ENCODE assay signal across 25 mouse cellular contexts in the genomic region with DNA sequence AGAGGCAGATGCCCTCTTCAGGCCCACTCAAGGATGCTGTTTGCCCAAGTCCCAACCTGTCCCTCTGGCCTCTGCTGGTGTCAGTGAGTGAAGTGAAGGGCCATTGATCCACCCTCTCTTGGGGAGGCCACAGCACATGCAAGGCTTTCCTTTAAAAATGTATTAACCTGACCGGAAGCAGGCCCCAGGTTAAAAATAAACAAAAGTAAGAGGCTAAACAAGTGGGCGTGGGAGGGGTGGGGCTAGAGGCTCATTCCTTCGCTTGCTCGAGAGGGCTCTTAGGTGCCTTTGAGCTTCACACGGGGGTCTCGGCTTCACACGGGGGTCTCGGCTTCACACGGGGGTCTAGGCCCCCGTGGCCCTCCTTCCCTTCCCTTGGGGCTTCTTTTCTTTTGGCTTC. TPM values are rescaled to one million over a fixed set of nuclear protein-coding genes. Genes with fewer than 3 reads are reported as not detected.
DNase-seq lines count a peak whose midpoint lies in the region; ATAC-seq lines count a peak whose summit lies in the region.
"Had no signal": no experiment of that assay in that cellular context is flagged by ENCODE, and none has a peak within 500 bp of the region (broad histone marks: within the 10 kb centered on the region; RNA-seq: fewer than 3 reads in every experiment).

No protein-coding gene starts in this region.

- H3K4me1 ChIP-seq in forebrain, embryonic 10.5 days, result peaks cover 77% of the 10 kb centered on the region
- H3K4me1 ChIP-seq in forebrain, embryonic 11.5 days (replicated peaks; ENCODE audit: control insufficient read depth, insufficient read depth, low read length), result peaks cover 4% of the 10 kb centered on the region; the same call in 1 of the 2 replicates
- peaks cover 44% of the 10 kb centered on the region for H3K4me1 ChIP-seq in kidney, embryonic 15.5 days
- peaks cover 36% of the 10 kb centered on the region for H3K4me1 ChIP-seq in lung, embryonic 15.5 days
- H3K4me1 ChIP-seq in limb, embryonic 10.5 days, result peaks cover 62% of the 10 kb centered on the region

- no peak for ATAC-seq in forebrain, embryonic 11.5 days (replicated peaks; ENCODE audit: low FRiP score)
- ATAC-seq in kidney, embryonic 15.5 days (replicated peaks; ENCODE audit: low FRiP score), result peak; percentile 9; the same call in 1 of the 2 replicates
- ATAC-seq in lung, embryonic 15.5 days (ENCODE audit: borderline replicate concordance, extremely low read depth, low FRiP score, low TSS enrichment), result no peak
- ATAC-seq: activated CD4-positive, CD25-positive, alpha-beta regulatory T cell, adult 4 months; forebrain, embryonic 15.5 days; inflammation-experienced regulatory T-cells, adult 6 months; liver, postnatal 0 days had no signal

- H3K36me3 ChIP-seq in forebrain, embryonic 10.5 days (replicated peaks), result peaks cover 77% of the 10 kb centered on the region
- H3K36me3 ChIP-seq in forebrain, embryonic 11.5 days (ENCODE audit: control insufficient read depth, insufficient read depth, low read length), result no peaks in the 10 kb centered on the region
- peaks cover 18% of the 10 kb centered on the region; the same call in 1 of the 2 replicates for H3K36me3 ChIP-seq in kidney, embryonic 15.5 days
- H3K36me3 ChIP-seq in lung, embryonic 15.5 days, result no peaks in the 10 kb centered on the region
- peaks cover 86% of the 10 kb centered on the region for H3K36me3 ChIP-seq in limb, embryonic 10.5 days
- H3K36me3 ChIP-seq: forebrain, embryonic 15.5 days had no signal

- H3K27ac ChIP-seq in forebrain, embryonic 10.5 days, result peak overlapping the region; percentile 21
- H3K27ac ChIP-seq in forebrain, embryonic 11.5 days (ENCODE audit: low read depth, low read length), result no peak overlapping the region
- peak overlapping the region; percentile 18; the same call in 1 of the 2 replicates for H3K27ac ChIP-seq in kidney, embryonic 15.5 days
- H3K27ac ChIP-seq in lung, embryonic 15.5 days, result peak overlapping the region; percentile 27; the same call in 1 of the 2 replicates
- peak overlapping the region; percentile 26; the same call in 1 of the 2 replicates for H3K27ac ChIP-seq in limb, embryonic 10.5 days
- H3K27ac ChIP-seq: forebrain, embryonic 15.5 days; hindbrain, embryonic 14.5 days; macrophage had no signal

- DNase-seq in forebrain, embryonic 10.5 days (ENCODE audit: extremely low spot score, low spot score), result no peak
- DNase-seq in forebrain, embryonic 11.5 days (ENCODE audit: low spot score), result no peak
- DNase-seq in kidney, adult 18-20 months, result no peak
- no peak for DNase-seq in lung, postnatal 36 days
- DNase-seq in limb, embryonic 10.5 days (ENCODE audit: low spot score), result no peak
- DNase-seq in cerebellum, postnatal 25 days, result no peak
- DNase-seq: adrenal gland, postnatal 10 days; cerebellum, adult 18-20 months; cerebellum, postnatal 14 days; gastrocnemius, postnatal 10 days; heart, adult 18-20 months; heart, postnatal 14 days; kidney, postnatal 14 days; layer of hippocampus, postnatal 36 days; liver; liver, postnatal 0 days; spleen, adult 18-20 months had no signal

- WGBS in forebrain, embryonic 10.5 days, result 83% methylated on average over 10 of the region's 10 CpGs
- WGBS in forebrain, embryonic 11.5 days, result 72% methylated on average over 10 of the region's 10 CpGs
- WGBS in kidney, embryonic 15.5 days, result 71% methylated on average over 10 of the region's 10 CpGs
- WGBS in lung, embryonic 15.5 days, result 49% methylated on average over 10 of the region's 10 CpGs
- 84% methylated on average over 10 of the region's 10 CpGs for WGBS in limb, embryonic 10.5 days

- H3K27me3 ChIP-seq in forebrain, embryonic 10.5 days (ENCODE audit: poor library complexity, severe bottlenecking), result no peaks in the 10 kb centered on the region
- H3K27me3 ChIP-seq in forebrain, embryonic 11.5 days (ENCODE audit: control insufficient read depth, insufficient read depth, low read length), result no peaks in the 10 kb centered on the region
- H3K27me3 ChIP-seq in kidney, embryonic 15.5 days, result no peaks in the 10 kb centered on the region
- no peaks in the 10 kb centered on the region for H3K27me3 ChIP-seq in lung, embryonic 15.5 days
- no peaks in the 10 kb centered on the region for H3K27me3 ChIP-seq in limb, embryonic 10.5 days (ENCODE audit: low read depth, poor library complexity, severe bottlenecking)
- H3K27me3 ChIP-seq: forebrain, embryonic 15.5 days; heart, embryonic 13.5 days had no signal

- no peak overlapping the region for H3K4me3 ChIP-seq in forebrain, embryonic 10.5 days
- H3K4me3 ChIP-seq in forebrain, embryonic 11.5 days (ENCODE audit: low read depth, low read length), result no peak overlapping the region
- H3K4me3 ChIP-seq in kidney, embryonic 15.5 days (replicated peaks), result no peak overlapping the region
- no peak overlapping the region for H3K4me3 ChIP-seq in lung, embryonic 15.5 days
- H3K4me3 ChIP-seq in limb, embryonic 10.5 days, result no peak overlapping the region
- H3K4me3 ChIP-seq: forebrain, embryonic 15.5 days; heart, embryonic 13.5 days had no signal

- H3K9me3 ChIP-seq in forebrain, embryonic 10.5 days, result no peaks in the 10 kb centered on the region
- H3K9me3 ChIP-seq in forebrain, embryonic 11.5 days (ENCODE audit: control insufficient read depth, low read length), result no peaks in the 10 kb centered on the region
- H3K9me3 ChIP-seq in kidney, embryonic 15.5 days (replicated peaks), result no peaks in the 10 kb centered on the region
- no peaks in the 10 kb centered on the region for H3K9me3 ChIP-seq in lung, embryonic 15.5 days
- no peaks in the 10 kb centered on the region for H3K9me3 ChIP-seq in limb, embryonic 10.5 days (replicated peaks)
- H3K9me3 ChIP-seq: forebrain, embryonic 15.5 days; heart, embryonic 13.5 days had no signal

- no peak overlapping the region for H3K4me2 ChIP-seq in forebrain, embryonic 11.5 days (ENCODE audit: low read depth, low read length, severe bottlenecking)
- H3K4me2 ChIP-seq in kidney, embryonic 15.5 days, result no peak overlapping the region
- no peak overlapping the region for H3K4me2 ChIP-seq in lung, embryonic 15.5 days
- H3K4me2 ChIP-seq: forebrain, embryonic 15.5 days; heart, embryonic 13.5 days; hindbrain, embryonic 14.5 days had no signal

- H3K9ac ChIP-seq in forebrain, embryonic 11.5 days (ENCODE audit: low read length), result no peak overlapping the region
- no peak overlapping the region for H3K9ac ChIP-seq in kidney, embryonic 15.5 days
- H3K9ac ChIP-seq in lung, embryonic 15.5 days, result no peak overlapping the region
- H3K9ac ChIP-seq: forebrain, embryonic 15.5 days; heart, embryonic 13.5 days; hindbrain, embryonic 14.5 days; liver, postnatal 0 days had no signal

RNA-seq across cellular contexts. Expression of gene Ssbp3, which starts 54.5 kb away (rescaled TPM):
- 128 and 134 TPM in 2 replicates for polyA plus RNA-seq in forebrain, embryonic 10.5 days (2016; fragmentation: Nextera tagmentation; extraction: Ambion mirVana)
- 135 and 138 TPM in 2 replicates for polyA plus RNA-seq in forebrain, embryonic 11.5 days (2014; fragmentation: Nextera tagmentation; extraction: Ambion mirVana)
- polyA plus RNA-seq in kidney, embryonic 15.5 days (2015; fragmentation: Nextera tagmentation; extraction: Ambion mirVana), result 99.4 and 108 TPM in 2 replicates
- 90.3 and 90.4 TPM in 2 replicates for polyA plus RNA-seq in lung, embryonic 15.5 days (2015; fragmentation: Nextera tagmentation; extraction: Ambion mirVana)
- polyA plus RNA-seq in limb, embryonic 10.5 days (2016; fragmentation: Nextera tagmentation; extraction: Ambion mirVana), result 225 and 250 TPM in 2 replicates
